Mouse (Mus musculus): ENCODE measurements around the gene Oas1d.
"Not testable (repeated sequence)": the region's sequence is repeated elsewhere in the genome, so short reads cannot be mapped to it uniquely, and the experiment has no call there.

GRCm38 (mm10) chr5:120888294-120888815 is 26.0 kb upstream of the Oas1d start:
- TF ChIP-seq CTCF (IDR thresholded peaks at IDR 0.05; ENCODE audit: insufficient read depth, low read length); POLR2A (IDR thresholded peaks at IDR 0.05; ENCODE audit: borderline replicate concordance, extremely low read depth, low read depth, low read length): not testable (repeated sequence)
